Mouse (Mus musculus) activated CD4-positive, CD25-positive, alpha-beta regulatory T cell, adult 4 months (primary cell): ENCODE results near the gene Eef2k. TPM values are rescaled to one million over a fixed set of nuclear protein-coding genes. Genes with fewer than 3 reads are reported as not detected.
"Not testable (repeated sequence)": the region's sequence is repeated elsewhere in the genome, so short reads cannot be mapped to it uniquely, and the experiment has no call there.

Experiments used
- ATAC-seq: one replicate; pipeline ENCODE4 v1.8.0; 2017
- polyA plus RNA-seq, 2 experiments: library from polyadenylated mRNA; unstranded; fragments of 100-300 nt; shearing (Covaris generic); gene quantifications; one replicate each; pipeline ENCODE4 v1.2.1; 2017

Eef2k gene
- polyA plus RNA-seq, 2 experiments from 2014 or later: 2.0 to 4.1 TPM

- ATAC-seq: no peak
Measured at GRCm38 (mm10) chr7:120882674-120883073, 40.0 kb downstream of the Eef2k start.

GRCm38 (mm10) chr7:120883523-120884290, 41.1 kb downstream of the Eef2k start:
- no peak for ATAC-seq

- ATAC-seq: no peak
Measured at GRCm38 (mm10) chr7:120884746-120885145, 42.1 kb downstream of the Eef2k start.

GRCm38 (mm10) chr7:120893123-120893522, 50.5 kb downstream of the Eef2k start:
- ATAC-seq: no peak

- ATAC-seq: no peak
Measured at GRCm38 (mm10) chr7:120897054-120897453, 54.4 kb downstream of the Eef2k start.

GRCm38 (mm10) chr7:120897711-120898335, 55.2 kb downstream of the Eef2k start:
- ATAC-seq: no peak

- ATAC-seq: no peak
Measured at GRCm38 (mm10) chr7:120900191-120900590, 57.6 kb downstream of the Eef2k start.

- ATAC-seq: no peak
Measured at GRCm38 (mm10) chr7:120901701-120902100, 59.1 kb downstream of the Eef2k start.

GRCm38 (mm10) chr7:120902931-120903330, 60.3 kb downstream of the Eef2k start:
- ATAC-seq: no peak

- not testable (repeated sequence) for ATAC-seq
Measured at GRCm38 (mm10) chr7:120910172-120910571, 67.5 kb downstream of the Eef2k start.

- ATAC-seq: not testable (repeated sequence)
Measured at GRCm38 (mm10) chr7:120911268-120911667, 68.6 kb downstream of the Eef2k start.

GRCm38 (mm10) chr7:120913332-120913731, 70.7 kb downstream of the Eef2k start:
- no peak for ATAC-seq

- ATAC-seq: no peak
Measured at GRCm38 (mm10) chr7:120916262-120916875, 73.7 kb downstream of the Eef2k start.

GRCm38 (mm10) chr7:120917279-120917591, 74.6 kb downstream of the Eef2k start:
- ATAC-seq: no peak

GRCm38 (mm10) chr7:120917592-120918461, 75.2 kb downstream of the Eef2k start, which contains the start of gene Polr3e:
TSS of gene Polr3e (plus strand) at chr7:120917744.
- peak; percentile 80 for ATAC-seq

GRCm38 (mm10) chr7:120918526-120918962, 75.9 kb downstream of the Eef2k start:
- ATAC-seq: peak; percentile 78

- ATAC-seq: no peak
Measured at GRCm38 (mm10) chr7:120933110-120933509, 90.5 kb downstream of the Eef2k start.

- ATAC-seq: no peak
Measured at GRCm38 (mm10) chr7:120933680-120934195, 91.1 kb downstream of the Eef2k start.

- peak; percentile 85 for ATAC-seq
Measured at GRCm38 (mm10) chr7:120934716-120935115, 92.1 kb downstream of the Eef2k start.

GRCm38 (mm10) chr7:120936522-120936921, 93.9 kb downstream of the Eef2k start:
- ATAC-seq: no peak

- ATAC-seq: no peak
Measured at GRCm38 (mm10) chr7:120938206-120938605, 95.6 kb downstream of the Eef2k start.

- no peak for ATAC-seq
Measured at GRCm38 (mm10) chr7:120940343-120940742, 97.7 kb downstream of the Eef2k start.
